Mouse (Mus musculus) bone marrow macrophage, adult 2 months (primary cell): ENCODE measurements around the gene Erf. TPM values are rescaled to one million over a fixed set of nuclear protein-coding genes. Genes with fewer than 3 reads are reported as not detected.
A peak's percentile ranks its signal among the peaks of the same experiment; 100 is the strongest.
"Not testable (repeated sequence)": the region's sequence is repeated elsewhere in the genome, so short reads cannot be mapped to it uniquely, and the experiment has no call there.

Source experiments
- H3K27ac ChIP-seq: 2 replicates; pipeline ENCODE4 v1.5.1; 2012; ENCODE audit warnings: low read depth, low read length; ENCODE audit not compliant: insufficient read depth
- H3K4me1 ChIP-seq: 2 replicates; pipeline ENCODE4 v1.6.1; 2012; ENCODE audit warnings: low read length; ENCODE audit not compliant: control insufficient read depth, insufficient read depth
- H3K4me3 ChIP-seq: 2 replicates; pipeline ENCODE4 v1.5.1; 2012; ENCODE audit warnings: mild to moderate bottlenecking, low read length, moderate library complexity; ENCODE audit not compliant: insufficient read depth
- CTCF ChIP-seq: IDR thresholded peaks from 2 replicates; pipeline ENCODE4 v1.5.1; 2012; ENCODE audit warnings: low read depth, mild to moderate bottlenecking, low read length, moderate library complexity
- POLR2A ChIP-seq: IDR thresholded peaks from 2 replicates; pipeline ENCODE4 v1.6.1; 2012; ENCODE audit warnings: mild to moderate bottlenecking, low read depth, low read length, borderline replicate concordance
- polyA plus RNA-seq: library from polyadenylated mRNA; stranded (reverse); fragments of >200 nt; gene quantifications from 2 replicates; pipeline ENCODE4 v1.2.4, GENCODE M21; 2012; ENCODE audit not compliant: missing spikeins, insufficient read depth, insufficient read length

The Erf gene
- polyA plus RNA-seq, 1 experiment: 27.8 TPM

- Histone ChIP-seq H3K4me1 (peaks cover 24% of the 10 kb centered on the region), H3K4me3 (no peak overlapping the region), H3K27ac (no peak overlapping the region)
- no peak for TF ChIP-seq POLR2A
- no peak for TF ChIP-seq CTCF
These were observed 15.8 kb upstream of the Erf start for GRCm38 (mm10) chr7:25266180-25266962.

DNA sequence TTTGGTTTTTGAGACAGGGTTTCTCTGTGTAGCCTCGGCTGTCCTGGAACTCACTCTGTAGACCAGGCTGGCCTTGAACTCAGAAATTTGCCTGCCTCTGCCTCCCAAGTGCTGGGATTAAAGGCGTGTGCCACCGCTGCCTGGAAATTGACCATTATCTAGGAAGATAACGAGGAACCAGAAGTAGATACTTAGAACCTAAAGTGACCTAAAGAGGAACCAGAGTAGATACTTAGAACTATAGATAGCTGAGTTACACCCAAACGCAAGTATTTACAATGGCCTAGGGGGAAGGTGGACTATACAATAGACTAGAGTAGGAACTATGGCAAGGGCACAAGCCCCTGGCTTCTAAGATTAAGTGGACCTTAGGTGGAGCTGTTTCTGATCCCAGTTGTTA is 15.2 kb upstream of the Erf start:
- H3K27ac ChIP-seq, H3K4me3 ChIP-seq: not testable (repeated sequence)
- H3K4me1 ChIP-seq: peaks cover 24% of the 10 kb centered on the region

GRCm38 (mm10) chr7:25263968-25264870 is 13.7 kb upstream of the Erf start:
- H3K4me3 ChIP-seq: no peak overlapping the region
- no peak for TF ChIP-seq CTCF
- TF ChIP-seq POLR2A: no peak
- no peak overlapping the region for H3K27ac ChIP-seq
- peaks cover 15% of the 10 kb centered on the region for H3K4me1 ChIP-seq

- H3K27ac ChIP-seq: no peak overlapping the region
- peaks cover 10% of the 10 kb centered on the region for H3K4me1 ChIP-seq
- no peak overlapping the region for H3K4me3 ChIP-seq
- no peak for TF ChIP-seq CTCF
- no peak for TF ChIP-seq POLR2A
These were observed 11.3 kb upstream of the Erf start for GRCm38 (mm10) chr7:25261896-25262295.

DNA sequence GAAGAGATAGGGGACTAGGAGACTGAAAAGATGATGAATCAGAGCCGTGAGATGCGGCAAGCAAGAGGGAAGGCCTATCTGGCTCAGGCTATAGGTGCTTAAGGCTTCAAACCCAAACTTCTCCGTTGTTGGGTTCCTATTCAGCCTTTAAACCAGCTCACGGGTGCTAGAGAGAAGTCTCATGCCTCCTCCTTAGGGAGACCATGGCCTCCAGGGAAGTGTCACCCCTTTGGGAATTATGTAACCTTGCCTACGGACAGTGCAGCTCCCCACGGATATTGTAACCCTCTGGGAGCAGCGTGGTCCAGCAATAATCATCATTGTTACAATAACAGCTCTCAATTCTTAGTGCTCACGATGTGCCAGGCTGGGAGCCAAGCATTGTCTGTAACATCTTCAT is 1.3 kb upstream of the Erf start:
- peaks cover 20% of the 10 kb centered on the region for H3K4me1 ChIP-seq
- H3K27ac ChIP-seq: no peak overlapping the region
- no peak overlapping the region for H3K4me3 ChIP-seq
- no peak for TF ChIP-seq CTCF
- no peak for TF ChIP-seq POLR2A

DNA sequence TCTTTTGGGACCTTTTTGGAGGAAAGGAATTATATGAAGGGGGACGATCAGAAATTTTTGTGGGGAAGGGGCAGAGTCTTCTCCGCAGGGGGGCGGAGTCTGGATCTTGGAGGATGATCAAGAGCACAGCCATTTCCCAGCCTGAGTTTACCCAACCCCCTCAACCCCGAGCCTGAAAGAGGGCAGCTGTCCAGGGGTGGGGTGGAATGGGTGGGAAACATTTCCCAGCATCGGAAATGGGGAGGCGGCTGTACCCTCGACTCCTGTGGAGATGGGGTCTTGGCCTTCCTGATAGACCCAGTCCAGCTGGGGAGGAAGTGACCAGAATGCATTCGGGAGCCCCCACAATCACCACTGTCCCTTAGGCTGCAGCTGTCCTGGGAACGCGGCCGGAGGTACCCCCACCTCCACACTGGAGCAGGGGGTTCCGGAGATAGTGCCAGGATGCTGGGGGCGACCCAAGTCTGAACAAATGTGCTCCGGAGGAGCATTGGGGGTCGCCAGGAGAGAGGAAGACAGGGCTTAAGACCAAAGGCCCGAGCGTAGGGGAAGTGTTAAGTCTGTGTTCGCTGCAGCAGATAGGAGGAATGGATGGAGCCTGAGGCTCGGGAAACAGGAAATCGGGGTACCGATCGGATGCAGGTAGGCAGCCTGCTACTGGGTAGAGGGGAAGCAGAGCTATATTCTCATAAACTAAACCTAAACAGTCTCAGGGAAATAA is 670 bp upstream of the Erf start:
- peak overlapping the region; percentile 43 for H3K4me3 ChIP-seq
- H3K4me1 ChIP-seq: peaks cover 26% of the 10 kb centered on the region
- H3K27ac ChIP-seq: no peak overlapping the region
- TF ChIP-seq POLR2A: no peak

DNA sequence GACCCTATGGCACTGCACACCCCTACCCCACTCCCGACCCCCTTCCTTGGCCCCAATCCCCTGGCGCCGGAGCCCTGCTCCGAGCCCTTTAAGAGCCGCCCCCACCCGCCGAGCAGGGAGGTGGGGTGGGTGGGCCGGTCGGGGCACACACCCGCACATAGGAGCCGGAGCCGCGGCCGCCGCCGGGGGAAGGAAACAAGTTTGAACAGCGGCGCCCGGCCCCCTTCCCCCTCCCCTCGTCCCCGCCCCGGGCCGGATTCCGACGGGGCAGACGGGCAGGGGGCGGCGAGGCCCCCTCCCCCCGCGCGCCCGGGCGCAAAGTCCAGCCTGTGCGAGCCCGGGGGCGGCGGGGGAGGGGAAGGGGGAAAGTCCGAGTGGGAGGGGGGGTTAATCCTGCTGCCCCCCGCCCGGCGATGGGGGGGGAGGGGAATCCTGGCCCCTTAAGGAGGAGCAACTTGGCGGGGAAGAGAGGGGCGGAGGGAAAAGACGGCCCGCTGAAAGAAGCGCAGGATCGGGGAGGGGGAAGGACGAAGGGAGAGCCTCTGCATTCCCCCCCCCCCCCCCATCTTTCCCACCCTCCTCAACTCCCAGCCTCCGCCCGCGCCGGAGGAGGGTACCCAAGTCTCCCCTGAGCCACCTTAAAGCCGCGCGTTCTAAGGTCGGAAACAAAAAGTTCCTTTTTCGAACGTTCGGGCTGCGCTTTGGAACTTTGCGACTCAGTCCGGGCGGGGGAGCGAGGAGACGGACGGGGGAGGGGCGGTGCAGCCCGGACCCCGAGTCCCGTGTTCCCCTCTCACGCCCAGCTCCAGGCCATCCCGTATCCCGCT is 1.0 kb downstream of the Erf start:
- Histone ChIP-seq H3K4me1 (peaks cover 30% of the 10 kb centered on the region), H3K4me3 (peak overlapping the region; percentile 87)
- TF ChIP-seq POLR2A: no peak
- no peak for TF ChIP-seq CTCF

GRCm38 (mm10) chr7:25248846-25249313 is 1.7 kb downstream of the Erf start:
- no peak for TF ChIP-seq POLR2A
- peaks cover 30% of the 10 kb centered on the region for H3K4me1 ChIP-seq
- peak overlapping the region; percentile 87 for H3K4me3 ChIP-seq
- peak overlapping the region; percentile 96 for H3K27ac ChIP-seq

More for the DNA sequence above, 1.0 kb downstream of the Erf start:
- H3K27ac ChIP-seq: peak overlapping the region; percentile 96

- Histone ChIP-seq H3K4me1 (peaks cover 30% of the 10 kb centered on the region), H3K4me3 (peak overlapping the region; percentile 87), H3K27ac (peak overlapping the region; percentile 96)
These were observed 2.4 kb downstream of the Erf start for GRCm38 (mm10) chr7:25248018-25248647.

More at GRCm38 (mm10) chr7:25248018-25248647, 2.4 kb downstream of the Erf start:
- TF ChIP-seq POLR2A: no peak
- no peak for TF ChIP-seq CTCF
